Mouse (Mus musculus) small intestine, adult 2 months (tissue): ENCODE measurements around the gene Hist1h4j.

Source experiments
- CTCF ChIP-seq: fragments of 200-500 bp; IDR thresholded peaks from 2 replicates; pipeline ENCODE4 v1.5.1; 2012; ENCODE audit warnings: low read depth, mild to moderate bottlenecking, control low read depth, inconsistent platforms, low read length, moderate library complexity, mixed read lengths; ENCODE audit not compliant: insufficient replicate concordance, insufficient read length; ENCODE audit errors: extremely low read depth
- POLR2A ChIP-seq: fragments of 200-500 bp; IDR thresholded peaks from 2 replicates; pipeline ENCODE4 v1.6.1; 2012; ENCODE audit warnings: low read depth, mild to moderate bottlenecking, control low read depth, inconsistent platforms, low read length, moderate library complexity

DNA sequence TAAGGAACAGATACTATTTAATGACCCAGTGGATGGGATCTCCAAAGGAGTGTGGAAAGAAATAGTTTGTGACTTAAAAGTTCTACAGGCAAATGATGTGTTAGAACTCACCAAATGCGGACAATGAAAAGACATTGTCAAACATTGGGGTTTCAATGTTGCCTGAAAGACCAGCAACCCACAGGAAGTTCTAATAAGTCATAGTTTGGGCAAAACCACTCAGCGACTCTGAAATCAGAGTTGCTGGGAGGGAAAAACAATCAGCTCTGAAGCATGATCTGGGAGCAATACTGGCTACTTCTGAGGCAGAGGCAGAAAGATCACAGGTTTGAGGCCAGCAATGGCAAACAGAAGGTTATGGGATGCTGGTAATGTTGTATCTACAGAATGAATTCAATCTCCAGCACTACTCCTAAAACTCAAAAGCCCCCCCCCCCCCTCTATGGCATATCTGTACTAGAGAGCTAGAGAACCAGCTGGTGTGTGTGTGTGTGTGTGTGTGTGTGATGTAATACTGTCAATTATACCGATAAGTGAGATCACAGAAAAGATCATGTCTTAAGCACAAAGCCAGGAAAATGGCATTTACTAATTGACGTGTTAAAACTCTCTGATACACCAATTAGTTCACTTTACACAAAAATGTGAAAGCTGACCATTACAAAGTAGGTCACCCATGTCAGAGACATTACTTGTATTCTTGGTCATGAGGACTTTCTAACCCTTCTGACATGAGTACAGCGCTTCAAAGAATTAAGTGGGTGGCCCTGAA, 14.7 kb downstream of the Hist1h4j start:
- TF ChIP-seq CTCF: no peak
- TF ChIP-seq POLR2A: no peak
